Mouse (Mus musculus) cerebellum, adult 18-20 months (tissue): Measurements from ENCODE around the gene Dnah14.

Experiments
- DNase-seq, 2 experiments: peaks; one replicate each; pipeline ENCODE4 v3.0.0; 2021

Dnah14 gene

DNA sequence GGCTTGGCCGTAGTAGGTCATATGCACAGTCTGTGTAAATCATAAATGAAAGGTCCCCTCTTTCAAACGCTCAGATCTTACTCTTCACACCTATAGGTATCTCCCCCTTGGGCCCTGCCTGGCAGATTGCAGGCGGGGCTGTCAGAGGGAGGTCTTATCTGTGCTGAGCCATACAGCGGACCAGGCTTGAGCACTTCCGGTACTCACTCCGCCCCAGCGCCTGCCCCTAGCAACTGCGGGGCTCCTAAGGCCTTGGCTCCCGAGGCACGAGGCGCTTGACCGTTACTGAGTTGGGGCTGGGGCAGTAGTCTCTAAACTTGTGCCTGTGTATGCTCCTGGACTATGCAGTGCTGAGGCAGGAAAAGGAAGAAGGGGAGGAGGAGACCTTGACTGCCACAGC is at the start of gene Dnah14:
TSS of gene Dnah14 (plus strand) at position 238 of the 400 bp plus-strand sequence.
- DNase-seq, result no peak

DNA sequence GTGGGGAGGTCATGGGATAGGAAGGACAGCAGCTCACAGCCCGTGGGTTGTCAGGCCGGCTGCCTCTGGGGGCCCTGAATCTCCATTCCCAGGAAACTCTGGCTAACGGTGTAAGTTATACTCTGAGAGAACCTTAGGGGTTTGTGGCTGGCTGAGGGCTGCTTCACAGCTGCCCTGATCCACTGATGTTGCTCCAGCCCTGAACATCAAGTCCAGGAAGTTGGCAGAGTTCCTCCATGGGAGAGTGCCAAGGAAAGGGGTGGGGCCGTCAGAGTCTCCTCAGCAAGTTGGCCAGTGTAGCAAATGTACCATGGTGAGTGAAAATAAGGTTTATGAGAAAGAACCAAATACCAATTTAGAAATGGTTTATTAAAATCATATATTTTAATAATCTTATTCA is 47.0 kb upstream of the Dnah14 start:
- DNase-seq, result peak; percentile 9 to 19

- no peak for DNase-seq
These were observed 41.0 kb upstream of the Dnah14 start for GRCm38 (mm10) chr1:181535165-181535873.

DNA sequence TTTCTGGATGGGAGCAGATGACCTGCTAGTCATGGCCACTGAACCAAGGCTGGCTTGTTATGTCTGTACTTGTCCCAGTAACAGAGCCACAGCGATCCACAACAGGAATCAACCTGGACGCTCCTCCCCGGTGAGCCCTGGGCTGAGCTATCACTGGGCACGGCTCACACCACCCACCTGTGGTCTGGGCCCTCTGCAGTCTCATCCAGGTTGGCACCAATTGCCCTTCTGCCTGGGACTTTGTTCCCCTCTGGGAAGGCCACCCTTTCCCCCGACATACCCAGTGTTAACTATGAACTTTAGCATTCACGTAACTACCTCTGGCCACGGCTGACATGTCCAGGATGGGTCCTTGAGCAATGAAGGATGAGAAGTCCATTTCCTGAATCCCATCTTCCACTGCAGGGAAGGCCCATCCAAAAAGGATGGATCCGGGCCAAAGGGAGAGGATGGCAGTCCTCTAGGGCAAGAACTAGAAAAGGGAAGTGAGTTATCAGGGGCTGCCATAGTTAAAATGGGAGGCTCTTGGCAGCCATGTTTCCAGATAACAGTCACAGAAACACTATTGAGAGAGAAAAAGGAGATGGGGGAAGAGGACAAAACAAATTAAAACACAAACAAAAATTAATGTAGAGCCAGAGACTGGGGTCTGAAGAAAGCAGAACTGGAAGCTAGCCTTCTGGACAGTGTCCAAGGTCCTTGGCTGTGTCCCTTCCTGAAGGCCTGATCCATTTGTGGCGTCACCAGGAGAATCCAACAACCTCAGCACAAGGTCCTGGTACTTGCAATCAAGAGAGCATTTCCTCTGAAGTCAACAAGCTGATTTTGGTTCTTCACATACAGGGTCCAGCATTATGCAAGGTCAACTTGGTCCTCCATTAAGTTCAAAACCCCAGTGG is 38.5 kb upstream of the Dnah14 start:
- no peak for DNase-seq

DNA sequence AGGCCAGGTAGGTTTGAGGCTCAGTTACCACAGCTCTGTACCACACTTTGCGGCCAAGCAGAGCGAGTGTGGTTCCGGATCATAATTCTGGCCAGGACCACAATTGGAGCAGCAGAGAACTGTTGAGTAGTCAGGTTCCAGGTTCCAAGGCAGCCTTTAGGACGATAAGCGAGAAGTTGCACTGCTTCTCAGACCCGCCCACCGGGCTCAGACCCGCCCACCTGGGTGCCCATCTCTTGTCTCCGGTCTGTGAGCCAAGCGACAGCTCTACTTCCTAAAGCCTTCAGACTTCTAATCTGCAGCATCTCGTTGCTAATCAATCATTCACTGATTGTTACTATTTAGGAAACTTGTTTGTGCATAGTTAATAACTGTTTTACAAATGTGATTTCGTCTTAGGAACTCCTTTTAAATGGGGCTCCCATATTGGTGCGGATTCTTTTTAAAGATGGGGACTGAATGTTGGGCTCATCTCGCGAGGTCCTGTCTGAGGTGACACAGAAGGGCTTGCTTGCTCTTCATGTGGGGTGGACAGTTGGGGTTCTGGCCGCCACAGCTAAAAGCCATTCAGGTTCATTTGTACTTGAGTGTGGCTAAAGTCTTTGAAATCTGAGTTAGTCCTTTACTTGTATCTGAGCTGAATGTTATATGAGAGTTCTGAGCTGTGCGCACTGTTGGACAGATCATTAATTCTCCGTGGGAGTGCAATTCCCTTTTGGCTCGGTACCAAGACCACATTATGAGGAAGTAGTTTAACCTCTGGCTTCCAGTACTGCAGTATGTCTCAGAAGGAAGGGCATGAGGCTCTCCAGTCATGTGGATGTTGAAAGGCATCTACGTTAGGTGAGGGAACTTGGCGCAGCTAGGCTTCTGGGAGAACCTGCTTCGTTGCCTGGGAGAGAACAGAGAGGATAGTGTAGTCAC is 36.3 kb upstream of the Dnah14 start:
- DNase-seq, result no peak

DNA sequence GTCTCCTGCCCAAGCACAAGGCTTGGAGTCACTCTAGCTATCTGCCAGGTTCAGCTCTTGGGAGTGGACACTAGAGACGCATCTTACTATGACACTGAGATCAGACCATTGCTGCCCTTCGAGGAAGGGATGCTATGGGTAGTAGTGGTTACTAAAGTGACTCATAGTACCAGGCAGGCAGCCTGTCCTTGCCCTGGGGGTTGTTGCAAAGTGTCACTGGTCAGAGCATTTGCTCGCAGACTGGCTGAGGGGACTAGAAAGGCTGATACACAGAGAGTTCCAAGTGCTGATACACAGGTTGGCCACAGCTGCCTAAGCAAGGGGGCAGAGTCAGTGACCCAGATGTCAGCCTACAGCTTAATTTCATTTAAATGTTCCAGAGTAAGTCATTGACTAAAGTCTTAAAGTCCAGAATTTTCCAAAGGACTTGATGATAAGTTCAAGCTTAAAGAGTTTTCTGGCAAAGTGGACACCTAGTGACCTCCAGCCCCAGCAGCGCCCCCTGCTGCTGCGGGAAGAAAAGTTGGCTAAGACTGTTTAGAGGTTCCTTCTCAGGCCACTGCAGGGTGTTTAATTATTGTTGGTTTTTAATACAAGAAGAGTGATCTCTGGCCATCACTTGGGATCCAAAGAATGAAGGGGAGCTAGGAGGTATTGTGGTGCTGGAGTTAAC is 32.5 kb upstream of the Dnah14 start:
- DNase-seq, result no peak

DNA sequence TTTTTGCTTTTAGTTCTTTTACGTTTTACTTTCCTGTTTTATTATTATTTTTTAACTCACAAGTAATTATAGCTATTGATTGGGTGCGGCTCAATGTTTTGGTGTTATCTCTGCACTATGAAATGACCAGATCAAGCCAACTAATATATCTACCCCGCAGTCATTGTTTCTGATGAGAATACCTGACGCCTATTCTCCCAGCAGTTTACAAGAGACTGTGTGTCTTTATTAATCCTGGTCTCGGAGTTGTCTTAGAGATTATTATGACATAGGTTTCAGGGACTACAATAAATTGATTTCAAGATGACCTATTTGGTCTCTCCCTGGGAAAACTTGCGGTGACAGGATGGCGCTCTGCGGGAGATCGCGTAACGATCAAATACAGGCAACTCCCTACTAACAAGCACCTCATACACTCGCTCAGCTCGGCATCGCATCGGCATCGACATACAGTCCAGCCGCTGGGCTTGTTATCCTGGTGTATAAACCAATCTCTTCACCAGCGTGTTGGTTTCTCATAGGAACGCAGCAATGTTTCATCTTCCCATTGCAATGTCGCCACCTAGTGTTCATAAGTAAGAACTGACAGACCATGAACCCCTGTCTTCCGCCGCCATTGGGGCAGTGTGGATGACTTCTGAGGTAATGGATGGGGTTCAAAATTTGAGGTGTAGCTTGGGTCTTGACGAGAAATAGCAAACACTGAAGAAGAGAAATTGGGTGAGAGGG is 31.2 kb upstream of the Dnah14 start:
- DNase-seq, result peak; percentile 68 to 69

- DNase-seq, result no peak
These were observed 26.4 kb upstream of the Dnah14 start for GRCm38 (mm10) chr1:181549987-181550386.

DNA sequence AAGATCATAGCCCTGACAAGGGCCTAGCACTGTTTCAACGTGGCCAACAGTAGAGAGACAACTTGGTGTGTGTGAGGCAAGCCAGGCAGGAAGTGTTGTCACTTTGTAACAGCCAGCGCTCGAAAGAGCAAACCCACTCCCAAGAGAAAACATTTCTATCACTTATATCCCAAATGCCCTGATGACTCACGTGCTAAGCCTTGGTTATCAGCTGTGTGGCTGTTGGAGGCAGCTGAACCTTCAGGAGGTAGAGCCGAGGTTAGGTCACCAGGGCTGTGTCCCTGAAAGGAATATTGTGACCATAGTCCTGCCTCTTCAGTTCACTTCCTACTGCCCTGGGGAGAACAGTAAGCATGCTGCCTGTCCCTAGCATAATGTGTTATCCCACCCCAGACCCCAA is 25.5 kb upstream of the Dnah14 start:
- no peak for DNase-seq

DNA sequence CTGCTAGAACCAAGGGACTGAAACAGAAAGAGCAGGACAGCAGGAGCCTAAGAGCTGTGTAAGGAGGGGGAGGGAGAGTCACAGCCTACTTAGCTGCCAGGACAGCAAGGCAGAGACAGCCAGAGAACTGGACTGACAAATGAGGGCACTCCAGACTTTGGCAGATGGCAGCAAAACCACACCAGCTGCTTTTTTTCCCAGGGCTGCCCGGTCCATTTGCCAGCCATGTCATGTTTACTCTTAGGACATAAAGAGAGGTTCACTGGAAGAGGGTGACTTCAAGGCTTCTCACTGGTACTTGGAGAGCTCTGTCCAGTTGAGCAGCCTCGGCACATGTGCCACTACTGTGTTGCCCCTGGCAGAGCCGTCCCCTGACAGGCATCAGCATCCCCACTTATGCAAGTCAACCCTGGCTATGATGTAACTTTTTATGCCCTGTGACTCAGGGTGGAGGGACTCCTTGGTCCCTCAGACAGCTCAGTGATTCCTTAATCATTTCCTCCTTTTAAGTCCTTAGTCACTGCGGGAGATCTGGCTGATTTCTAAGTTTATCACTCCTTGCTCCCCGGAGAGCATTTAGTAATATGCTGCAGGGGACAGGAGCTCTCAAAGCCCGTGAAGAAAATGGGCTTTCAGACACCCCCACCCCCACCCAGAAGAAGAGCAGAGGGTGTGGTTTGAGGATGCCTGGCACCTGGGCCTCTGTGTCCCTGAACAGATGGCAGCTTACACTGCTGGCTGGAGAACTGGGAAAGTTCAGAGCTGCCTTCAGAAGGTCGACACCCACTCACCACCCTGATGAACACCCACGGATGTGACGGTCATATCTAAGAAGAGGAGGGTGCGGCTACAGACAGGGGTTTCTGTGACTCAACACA is 23.6 kb upstream of the Dnah14 start:
- peak; percentile 63 to 76 for DNase-seq

- no peak for DNase-seq
These were observed 20.9 kb upstream of the Dnah14 start for GRCm38 (mm10) chr1:181555475-181555874.

DNA sequence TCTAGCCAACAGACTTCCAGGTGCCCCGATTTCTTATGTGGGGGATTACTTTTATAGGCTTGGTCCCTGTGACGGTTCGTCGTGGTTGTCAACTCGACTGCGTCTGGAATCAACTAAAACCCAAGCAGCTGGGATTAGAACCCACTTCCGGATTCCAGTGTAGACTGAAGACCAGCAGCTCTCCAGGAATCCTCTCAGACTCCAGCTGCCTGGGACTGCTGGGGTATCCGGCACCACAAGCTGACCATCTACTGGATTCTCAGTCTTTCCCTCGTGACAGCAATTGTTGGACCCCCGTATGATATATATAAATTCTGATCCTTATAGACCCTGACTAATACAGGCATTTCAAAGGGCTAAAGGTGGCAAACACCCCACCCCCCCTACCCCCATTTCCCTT is 16.7 kb upstream of the Dnah14 start:
- DNase-seq, result no peak

GRCm38 (mm10) chr1:181560325-181560724 is 16.0 kb upstream of the Dnah14 start:
- DNase-seq, result no peak

- DNase-seq, result no peak
These were observed 15.2 kb upstream of the Dnah14 start for GRCm38 (mm10) chr1:181560896-181561767.

DNA sequence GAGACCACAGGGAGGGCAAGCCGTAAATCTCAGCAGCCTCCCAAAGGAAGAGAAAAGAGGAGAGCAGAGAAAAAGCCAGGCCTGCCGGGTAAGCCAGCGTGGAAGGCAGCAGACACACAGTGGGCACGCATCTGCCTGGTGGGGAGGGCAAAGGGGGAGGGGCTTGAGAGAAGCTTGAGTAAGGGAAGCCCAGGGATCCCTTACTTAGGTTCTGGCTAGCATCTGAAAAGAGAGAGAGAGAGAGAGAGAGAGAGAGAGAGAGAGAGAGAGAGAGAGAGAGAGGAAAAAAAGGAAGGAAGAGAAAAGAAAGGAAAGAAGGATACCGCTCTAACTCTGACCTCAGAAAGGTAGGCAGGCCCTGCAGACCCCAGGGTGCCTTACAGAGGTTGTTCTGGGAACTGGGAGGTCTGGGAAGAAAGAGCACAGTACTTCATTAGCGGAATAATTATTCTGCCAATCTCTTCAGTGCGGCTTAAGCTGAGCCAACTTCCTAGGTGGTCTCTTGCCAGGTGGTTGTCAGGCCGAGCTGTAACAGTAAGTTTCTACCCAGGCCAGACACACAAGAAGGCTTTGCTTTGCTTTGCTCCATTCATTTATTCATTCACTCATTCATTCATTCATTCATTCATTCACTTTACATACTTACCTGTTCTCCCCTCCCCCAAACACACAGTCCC is 14.5 kb upstream of the Dnah14 start:
- no peak for DNase-seq

DNA sequence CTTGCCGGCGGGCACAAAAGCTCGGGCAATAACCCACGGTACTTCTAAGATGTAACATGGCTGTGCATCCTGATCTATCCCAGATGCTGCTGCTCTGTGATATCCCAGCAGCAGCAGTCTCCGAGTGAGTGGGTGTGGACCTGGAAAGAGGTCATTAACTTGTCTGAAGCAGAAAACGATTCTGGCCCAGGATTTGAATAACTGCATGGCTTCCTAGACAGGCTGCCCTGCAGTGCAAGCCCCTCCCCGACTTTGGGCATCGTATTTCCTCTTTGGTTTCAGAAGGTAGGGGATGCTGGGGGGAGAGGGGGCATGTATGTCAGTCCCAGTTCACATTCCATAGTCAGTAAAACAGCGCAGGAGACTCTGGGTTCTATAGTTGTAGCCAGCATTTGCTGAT is 6.9 kb upstream of the Dnah14 start:
- DNase-seq, result no peak

DNA sequence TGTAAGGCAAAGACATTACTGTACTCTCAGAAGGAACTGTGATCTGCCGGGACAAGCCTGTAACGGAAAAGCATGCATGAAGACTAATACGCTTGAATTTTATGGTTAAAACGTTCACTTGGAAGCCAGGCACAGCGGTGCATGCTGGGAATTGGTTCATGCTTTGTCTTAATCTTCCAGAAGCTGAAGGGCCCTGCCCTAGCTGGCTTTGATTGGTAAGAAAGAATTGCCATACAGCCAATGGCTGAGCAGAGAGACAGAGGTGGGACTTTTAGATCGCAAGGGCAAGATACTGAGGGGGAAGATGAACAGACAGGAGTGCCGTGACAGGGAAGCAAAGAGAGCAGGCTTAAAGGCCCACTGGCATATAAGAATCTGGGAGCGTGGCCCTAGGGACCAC is 6.8 kb downstream of the Dnah14 start:
- DNase-seq, result no peak

DNA sequence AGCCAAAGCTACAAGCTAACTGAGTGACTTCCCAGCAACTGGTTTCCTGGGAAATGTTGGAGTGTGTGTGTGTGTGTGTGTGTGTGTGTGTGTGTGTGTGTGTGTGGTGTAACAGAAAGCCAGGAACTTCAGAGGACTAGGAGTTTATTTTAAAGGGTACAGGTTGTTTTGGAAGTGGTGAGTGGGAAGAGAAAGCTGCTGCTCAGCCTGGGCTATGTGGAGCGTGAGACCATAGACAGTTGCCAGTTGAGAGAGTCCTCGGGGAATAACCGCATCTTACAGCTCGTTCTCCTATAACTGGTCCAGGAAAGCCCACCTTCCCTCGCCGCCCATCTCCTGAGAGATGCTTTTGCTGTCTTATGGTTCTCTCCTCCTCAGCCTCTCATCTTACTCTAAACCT is 12.8 kb downstream of the Dnah14 start:
- no peak for DNase-seq

- no peak for DNase-seq
These were observed 23.0 kb downstream of the Dnah14 start for GRCm38 (mm10) chr1:181599376-181599775.
